Mouse (Mus musculus): ENCODE measurements around the gene Gpr87. TPM values are rescaled to one million over a fixed set of nuclear protein-coding genes. Genes with fewer than 3 reads are reported as not detected.
"Not testable (repeated sequence)": the region's sequence is repeated elsewhere in the genome, so short reads cannot be mapped to it uniquely, and the experiment has no call there.

The Gpr87 gene
- polyA plus RNA-seq, 2 experiments from 2014 or later, result not detected

DNA sequence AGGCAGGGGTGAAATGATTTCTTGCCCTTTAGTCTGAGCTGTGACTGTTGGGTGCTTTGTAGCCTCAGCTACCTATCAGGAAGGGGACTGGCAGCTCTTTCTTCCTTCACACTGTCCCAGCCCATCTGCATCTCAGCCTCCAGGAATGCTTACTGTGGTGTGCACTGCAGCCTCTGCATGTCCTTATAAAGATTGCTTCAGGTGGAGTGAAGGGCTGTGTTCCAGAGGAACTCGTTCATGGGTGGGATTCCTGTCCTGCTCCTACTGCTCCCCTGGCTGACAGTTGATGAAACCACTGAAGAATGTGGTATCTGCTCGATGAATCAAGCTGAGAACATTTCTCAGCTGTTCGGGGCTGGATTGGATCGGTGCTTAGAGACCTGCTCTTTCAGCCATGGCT lies 7.6 kb downstream of the Gpr87 start:
- no peak for ATAC-seq

DNA sequence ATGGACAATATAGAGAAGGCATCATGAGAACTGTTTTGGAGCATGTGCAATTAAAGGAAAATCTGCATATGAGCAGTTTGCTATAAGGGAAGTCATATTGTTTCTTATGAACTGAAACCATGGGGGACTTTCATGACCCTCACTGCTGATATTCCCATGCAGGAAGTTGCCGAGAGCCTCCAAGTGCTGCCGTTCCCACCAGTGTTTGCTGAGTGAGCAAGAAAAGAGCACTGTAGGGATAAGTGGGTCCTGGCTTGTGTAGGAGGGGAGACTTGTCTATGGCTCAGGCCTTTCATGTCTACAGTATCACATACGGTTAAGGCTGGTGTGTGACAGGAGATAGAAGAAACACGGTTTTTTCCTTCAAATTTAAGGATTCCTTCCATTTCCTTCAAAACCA lies 9.2 kb downstream of the Gpr87 start:
- no peak for ATAC-seq

DNA sequence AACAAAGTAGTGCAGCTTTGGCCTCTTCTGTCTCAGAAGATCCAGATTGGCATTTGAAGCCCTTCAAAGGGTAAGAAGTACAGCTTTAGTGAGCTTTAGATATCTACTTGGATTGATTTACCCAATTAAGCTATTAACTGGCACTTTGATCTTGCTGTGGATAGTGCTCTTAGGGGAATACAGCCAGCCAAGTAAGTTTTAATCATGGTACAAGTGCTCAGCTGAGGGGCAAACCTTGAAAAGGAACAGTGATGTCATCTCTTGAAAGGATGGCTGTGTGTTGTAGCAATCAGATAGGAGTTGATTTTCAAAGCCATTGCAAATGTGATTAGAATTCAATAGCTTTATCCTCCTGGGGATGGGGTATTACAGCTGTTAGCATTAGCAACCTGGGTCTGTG lies 12.8 kb downstream of the Gpr87 start:
- no peak for ATAC-seq

DNA sequence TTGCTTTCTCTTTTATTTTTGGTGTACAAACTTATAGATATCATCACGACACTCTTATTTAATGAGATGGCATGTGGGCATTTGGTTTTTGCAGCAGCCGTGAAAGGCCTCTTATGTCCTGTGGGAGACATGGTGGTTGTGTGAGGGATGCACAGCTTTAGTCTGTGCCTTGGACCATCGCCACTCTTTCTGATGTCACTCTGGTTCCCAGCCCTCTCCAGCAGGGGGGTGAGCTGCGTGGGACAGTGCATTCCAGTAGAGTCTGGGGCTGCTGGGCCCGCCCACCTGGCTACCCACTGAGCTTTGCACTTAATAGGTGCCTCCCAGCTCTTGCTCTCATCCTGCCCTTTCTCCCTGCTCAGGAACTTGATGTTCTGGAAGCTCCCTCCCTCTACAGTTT lies 13.8 kb downstream of the Gpr87 start:
- no peak for ATAC-seq

DNA sequence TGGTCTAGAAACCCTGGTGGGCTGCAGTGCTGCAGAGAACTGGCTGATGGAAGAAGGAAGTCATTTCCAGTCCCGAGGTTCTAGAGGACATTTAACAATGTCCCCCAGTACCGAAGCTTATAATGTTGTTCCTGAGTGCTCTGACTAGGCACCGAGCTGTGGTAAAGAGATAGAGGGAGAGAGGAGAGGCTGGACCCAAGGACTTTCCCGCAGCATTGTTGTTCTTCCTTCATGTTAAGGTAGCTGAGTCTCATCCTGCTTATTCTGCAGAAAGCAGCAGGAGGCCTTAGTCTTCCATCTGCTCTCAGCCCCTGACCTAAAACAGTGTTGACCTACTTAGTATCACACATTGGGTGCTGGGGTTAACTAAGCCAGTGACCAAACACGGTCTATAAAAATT lies 18.0 kb downstream of the Gpr87 start:
- ATAC-seq, result no peak

DNA sequence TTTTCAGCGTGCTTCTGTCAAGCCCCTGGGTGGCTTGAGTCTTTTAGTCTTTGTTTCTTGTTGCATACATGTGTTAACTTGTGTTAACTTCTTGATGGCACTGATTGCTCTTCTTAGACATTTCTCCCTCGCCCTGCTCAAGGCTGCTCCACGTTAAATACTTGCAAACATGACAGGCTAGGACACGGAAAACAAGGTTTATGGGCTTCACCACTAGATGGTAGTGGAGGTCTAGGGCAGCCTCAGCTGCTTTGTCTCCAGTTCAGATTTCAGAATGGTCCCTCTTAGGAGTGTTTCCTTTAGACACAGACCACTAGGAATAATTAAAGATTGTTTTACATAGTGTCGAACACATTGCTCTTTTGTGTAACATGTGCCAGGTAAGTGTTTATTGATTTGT lies 19.7 kb downstream of the Gpr87 start:
- no peak for ATAC-seq

DNA sequence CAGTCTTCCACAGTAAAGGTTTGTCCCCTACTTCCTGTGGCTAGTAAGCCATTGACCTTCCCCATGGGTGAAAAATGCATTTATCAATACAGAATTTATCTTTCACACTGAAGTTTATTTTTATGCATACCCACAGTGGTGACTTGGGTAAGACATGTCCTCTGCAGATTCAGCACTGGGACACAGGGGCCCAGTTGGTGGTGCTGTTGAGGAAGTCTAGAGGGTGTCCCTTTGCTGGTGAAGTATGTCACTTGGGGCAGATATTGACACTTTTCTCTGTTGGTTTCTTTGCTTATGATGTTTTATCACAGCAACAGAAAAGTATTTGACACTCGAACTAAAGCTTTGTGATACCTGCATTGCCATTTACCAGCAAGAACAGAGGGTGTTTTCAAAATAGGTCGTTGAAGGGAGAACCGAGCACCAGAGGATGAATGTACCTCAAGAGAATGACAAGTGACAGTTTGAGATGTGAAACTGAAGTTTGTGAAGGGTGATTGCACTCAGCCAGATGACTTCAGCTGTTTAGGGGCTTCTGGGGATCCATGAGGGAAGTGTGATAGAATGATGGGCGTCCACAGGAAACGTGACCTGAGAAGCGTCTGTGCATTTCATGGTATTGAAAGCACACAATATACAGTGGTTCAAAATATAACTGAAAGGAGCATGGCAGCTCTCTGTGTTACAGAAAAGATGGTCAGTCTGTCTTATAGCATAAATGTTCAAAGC lies 20.3 kb downstream of the Gpr87 start:
- no peak for ATAC-seq

DNA sequence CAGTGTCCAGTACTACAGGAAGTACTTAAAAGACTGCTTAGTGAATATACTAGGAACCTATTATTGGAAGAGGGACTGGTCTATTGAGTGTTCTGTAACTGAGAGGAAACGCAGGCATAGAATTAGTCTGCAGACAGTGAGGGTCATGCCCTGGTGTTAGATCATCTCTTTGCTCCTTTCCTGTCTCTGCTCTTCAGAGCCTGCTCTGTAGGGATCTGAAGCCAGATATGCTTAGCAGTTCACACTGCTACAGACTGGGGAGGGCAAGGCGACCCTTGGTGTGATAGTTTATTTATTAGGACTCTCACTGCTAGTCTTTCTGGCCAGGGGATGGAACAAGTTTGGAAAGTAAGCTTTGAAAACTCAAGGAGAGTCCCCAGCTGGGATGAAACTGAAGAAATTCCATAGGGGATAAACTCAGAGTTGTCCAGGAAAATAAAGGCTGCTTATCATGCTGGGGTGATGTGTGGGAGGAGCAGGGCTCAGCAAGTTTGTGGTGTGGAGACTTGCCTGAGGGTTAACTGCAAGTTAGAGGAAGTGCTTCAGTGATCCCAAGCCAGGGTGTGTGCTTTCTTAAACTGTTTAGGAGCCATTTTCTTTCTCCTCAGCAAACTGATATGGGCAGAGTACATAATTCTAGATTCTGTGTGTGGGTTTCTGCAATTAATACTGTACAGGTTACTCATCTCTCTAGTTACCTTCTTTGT lies 24.8 kb downstream of the Gpr87 start:
- no peak for ATAC-seq

DNA sequence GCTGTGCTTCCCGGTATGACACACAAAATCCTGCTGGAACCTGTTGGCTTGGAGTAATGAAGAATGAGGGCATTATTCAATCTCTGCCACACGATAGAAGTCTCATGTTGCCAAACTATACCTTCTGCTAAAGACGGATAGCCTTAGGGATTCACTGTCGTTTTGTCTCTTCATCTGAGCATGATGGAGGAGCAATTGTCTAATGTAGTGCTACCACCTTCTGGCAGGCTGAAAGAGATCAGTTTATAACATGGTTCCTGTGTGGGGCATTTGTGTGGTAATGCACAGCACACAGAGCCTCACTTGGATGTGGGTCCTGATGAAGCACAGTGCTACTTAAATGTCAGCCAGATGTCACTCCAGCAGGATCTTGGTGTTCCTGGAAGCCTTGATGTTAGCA lies 25.7 kb downstream of the Gpr87 start:
- no peak for ATAC-seq

DNA sequence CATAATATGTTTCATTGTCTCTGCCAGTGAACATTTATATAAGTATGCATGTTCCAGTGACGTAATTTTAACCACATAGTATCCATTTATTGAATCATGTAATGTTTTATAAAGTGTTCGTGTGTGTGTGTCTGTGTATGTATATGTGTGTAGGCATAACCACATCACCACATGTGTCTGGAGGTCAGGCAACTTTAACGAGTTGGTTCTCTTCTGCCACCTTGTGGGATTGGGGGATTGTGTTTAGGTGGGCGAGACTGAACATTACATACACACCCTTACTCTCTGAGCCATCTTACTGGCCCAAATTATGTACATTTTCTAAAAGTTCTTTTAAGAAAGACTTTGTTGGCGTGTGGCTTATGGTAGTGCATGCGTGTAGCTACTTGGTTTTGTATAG lies 26.4 kb downstream of the Gpr87 start:
- ATAC-seq, result no peak

DNA sequence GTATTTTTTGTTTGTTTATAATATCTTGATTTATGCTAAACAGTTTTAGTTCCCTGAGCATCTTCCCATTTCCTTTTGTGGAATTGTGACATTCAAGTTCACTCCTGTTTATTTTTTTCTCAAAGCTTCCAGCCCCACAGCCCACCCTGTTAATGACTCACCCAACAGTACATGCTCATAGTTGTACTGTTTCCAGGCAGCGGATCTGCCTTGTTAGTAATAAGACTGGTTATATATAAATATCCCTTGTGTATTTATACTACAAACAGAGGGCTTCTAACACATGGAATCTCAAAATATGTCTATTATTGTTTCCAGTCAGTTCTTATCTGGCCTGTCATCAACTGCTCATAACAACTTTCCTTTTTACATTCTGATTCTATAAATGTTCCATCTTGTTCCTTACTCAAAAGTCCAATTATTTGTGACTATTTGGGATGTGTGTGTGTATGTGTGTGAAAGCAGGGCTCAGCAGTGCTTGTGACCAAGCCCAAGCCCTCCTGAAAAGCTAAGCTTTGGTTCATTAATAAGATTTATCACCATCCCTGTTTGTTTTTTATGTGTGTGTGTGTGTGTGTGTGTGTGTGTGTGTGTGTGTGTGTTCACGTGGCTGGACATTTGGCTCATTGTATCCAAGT lies 27.4 kb downstream of the Gpr87 start:
- no peak for ATAC-seq

DNA sequence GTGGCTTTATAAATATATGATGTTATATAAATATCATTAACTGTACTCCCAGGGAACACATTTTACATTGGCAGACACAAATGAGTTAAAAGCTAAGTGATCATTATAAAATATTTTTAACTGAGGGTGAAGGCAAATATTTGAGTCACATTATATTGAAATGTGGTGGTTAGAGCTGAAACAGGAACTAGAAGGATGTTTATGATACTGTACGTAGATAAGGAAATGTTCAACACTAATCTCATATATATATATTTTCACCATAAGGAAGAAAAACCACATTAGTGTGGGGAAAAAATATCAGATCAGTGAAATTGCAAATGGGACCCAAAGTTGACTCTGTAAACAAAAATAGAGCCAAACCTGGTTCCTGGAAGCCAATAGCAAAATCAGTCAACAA lies 34.4 kb downstream of the Gpr87 start:
- no peak for ATAC-seq

DNA sequence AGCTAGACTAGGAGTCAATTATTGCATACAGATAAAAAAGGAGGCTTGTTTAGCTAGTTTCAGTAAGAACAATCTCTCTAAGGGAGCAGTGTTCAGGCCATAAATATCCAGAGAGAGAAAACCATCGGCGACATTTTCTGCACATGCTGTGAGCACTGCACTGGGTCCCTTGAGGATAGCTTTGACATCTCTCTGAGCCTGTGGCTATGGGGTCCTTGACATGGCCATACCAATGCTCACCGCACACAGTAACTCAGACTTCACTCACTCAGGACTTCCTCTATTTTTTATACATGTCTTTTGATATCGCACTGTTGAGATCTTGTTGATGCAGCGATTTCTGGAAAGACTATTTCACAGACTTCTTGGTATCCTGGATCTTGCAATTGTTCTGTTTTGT lies 37.9 kb downstream of the Gpr87 start:
- no peak for ATAC-seq

DNA sequence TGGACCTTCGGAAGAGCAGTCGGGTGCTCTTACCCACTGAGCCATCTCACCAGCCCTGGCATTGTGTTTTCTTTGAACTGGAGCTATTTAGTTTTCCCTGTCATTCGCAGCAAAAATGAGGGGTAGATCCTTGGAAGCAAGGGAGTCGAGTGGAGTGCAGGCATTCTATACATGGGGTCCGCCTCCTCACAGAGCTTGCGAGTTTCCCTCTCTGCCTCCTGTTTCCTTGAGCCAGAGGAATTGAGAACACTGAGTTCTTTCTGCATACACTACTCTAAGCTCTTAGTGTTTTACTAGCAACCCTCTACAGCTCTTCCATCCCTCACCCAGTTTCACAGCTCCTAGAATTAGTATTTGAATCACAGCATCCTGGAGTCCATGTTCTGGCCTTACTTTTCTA lies 39.5 kb downstream of the Gpr87 start:
- no peak for ATAC-seq

DNA sequence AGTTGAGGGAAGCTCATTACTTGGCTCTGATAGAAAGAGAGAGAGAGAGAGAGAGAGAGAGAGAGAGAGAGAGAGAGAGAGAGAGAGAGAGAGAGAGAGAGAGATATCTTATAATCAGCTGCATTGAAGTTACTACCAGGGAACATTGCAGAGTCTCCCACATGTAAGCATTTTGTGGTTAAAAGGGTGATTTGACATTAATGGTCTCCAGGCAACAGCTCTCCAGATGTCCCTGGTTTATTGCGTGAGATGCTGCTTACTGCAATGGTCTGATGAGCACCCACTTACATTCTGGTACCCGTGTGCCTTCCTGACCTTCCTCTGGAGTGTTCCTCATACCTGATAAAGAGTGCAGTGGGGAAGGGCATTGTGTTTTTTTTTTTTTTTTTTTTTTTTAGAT lies 40.0 kb downstream of the Gpr87 start:
- no peak for ATAC-seq

DNA sequence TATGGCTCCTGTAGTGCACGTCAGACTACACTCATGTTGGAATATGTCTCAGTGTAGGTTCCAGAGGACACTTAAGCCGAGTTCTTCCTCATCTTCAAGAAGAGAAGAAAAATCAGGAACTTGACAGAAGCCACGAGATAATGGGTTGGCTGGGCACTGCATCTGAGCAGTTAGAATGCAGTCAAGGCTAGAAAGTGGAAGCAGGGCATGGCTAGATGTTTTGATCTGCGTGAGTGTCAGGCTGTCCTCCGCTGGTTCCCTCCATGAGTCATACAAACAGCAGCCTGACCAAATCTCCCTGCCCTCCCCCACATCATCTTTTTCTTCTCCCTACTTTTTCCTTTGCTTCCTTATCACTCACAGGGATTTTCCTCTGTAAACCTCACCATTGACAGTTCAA lies 41.5 kb downstream of the Gpr87 start, which contains the start of gene P2ry14:
Gene P2ry14, minus strand, starts transcription at position 195 of the 400 bp plus-strand sequence.
- ATAC-seq, result no peak

DNA sequence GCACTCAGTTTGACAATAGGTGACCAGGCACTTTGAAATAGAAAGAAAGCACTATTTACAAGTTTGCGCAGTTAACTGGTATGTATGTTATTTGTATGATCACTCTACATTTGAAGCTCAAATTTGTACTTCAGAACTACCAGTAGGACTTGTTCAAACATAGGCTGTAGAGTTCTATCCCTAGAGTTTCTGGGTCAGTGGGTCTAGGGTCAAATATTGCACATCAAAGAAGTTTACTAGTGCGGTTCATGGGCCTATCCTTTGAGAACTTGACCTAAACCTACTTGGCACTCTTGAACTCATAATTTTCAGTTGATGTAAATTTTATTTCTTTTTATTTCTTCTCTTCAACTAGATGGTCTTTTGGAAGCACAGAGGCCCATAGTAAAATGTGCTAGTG lies 44.3 kb downstream of the Gpr87 start:
- no peak for ATAC-seq

DNA sequence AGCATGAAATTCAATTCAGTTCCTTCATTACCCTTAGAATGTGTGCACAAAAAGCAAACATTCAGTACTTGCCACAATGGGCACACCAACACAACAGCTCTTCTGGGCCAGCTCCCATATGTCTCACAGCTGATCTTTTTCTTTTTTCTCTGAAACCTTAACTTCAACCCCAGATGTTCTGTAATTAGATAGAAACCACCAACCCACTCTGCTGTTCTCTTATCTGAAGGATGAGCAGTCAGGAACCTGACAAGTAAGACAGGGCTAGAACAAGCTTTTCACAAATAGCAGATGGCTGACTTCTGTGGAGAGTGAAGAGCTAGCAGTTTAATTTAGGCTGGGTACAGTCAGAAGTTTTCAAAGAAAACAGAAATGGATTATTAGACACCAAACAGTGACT lies 45.3 kb downstream of the Gpr87 start:
- no peak for ATAC-seq

DNA sequence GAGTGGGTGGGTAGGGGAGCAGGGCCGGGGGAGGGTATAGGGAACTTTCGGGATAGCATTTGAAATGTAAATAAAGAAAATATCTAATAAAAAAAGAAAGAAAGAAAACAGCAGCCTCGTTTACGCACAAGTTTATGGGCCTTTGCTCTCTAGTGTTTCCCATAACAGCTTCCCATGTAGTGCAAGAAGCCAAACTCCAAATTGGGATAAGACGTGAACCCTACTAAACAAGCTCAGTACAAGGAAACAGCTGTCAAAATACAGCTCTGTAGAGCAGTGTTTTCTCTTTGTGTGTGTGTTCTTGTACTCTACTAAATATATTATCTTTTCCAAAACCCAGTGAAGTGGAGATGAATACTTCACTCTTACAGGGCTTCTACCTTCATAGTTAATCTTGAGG lies 49.7 kb downstream of the Gpr87 start:
- ATAC-seq, result no peak

DNA sequence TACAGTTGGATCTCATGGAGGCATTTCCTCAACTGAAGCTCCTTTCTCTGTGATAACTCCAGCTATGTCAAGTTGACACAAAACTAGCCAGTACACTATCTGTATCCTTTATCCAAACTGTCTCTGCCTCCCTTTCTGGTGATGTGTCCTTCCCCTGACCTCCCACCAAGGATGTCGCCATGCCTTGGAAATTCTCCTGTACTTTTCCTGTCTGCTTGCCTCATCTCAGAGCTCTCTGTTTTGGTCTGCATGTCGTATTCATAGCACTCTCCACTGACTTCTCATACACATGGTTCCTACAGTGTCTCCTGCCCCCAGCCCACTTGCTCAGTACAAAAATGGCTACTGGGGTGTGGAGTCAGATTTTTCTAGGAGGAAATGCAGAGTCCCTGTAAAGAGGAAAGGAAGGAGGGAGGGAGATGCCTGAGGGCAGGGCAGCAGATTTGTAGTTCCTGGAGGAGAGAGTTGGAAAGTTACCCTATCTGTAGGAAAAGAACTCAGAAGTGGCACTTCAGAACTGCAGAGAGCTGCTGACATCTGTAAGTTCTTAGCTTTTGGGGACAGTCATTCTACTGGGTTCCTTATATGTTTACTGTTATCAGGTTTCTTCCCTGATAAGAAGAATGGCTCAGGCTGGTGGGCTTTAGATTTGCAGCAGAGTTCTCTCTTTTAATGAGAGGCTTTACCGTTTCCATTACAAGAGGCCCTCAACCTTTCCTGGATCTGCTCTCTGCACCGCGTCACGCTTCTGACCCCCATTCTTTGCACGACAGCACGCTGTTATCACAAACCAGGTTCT lies 53.2 kb downstream of the Gpr87 start:
- ATAC-seq, result no peak

DNA sequence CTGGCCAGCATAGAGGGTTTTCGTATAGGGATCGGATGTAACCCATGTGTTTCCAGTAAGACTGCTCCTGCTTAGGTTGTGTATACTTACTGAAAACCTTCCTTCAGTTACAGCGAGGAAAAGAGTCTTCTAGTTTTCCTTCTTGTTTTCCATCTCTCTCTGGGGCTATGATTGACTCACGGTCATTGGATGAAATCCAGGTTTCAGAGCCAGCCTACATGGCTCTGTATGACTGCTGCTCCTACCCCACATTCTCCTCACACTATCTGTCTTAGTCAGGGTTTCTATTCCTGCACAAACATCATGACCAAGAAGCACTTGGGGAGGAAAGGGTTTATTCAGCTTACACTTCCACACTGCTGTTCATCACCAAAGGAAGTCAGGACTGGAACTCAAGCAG lies 54.0 kb downstream of the Gpr87 start:
- not testable (repeated sequence) for ATAC-seq

DNA sequence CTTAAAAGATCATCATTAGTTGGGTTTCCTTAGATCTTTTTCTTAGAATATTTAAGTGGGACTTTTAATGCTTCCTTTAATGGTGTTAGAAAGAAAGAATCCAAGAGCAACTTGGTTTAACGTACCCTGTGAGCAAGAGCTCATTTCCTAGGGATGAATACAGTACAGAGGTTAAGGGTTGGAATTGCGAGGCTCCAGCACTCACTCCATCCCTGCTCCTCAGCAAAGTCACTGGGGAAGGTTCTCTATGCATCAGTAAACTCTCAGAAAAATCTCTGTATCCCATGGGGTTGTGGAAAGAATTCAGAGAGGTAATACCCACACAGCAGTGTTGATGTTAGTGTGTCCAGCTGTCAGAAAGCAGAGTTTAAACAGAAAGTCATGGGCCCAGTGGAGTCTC lies 54.8 kb downstream of the Gpr87 start:
- no peak for ATAC-seq

DNA sequence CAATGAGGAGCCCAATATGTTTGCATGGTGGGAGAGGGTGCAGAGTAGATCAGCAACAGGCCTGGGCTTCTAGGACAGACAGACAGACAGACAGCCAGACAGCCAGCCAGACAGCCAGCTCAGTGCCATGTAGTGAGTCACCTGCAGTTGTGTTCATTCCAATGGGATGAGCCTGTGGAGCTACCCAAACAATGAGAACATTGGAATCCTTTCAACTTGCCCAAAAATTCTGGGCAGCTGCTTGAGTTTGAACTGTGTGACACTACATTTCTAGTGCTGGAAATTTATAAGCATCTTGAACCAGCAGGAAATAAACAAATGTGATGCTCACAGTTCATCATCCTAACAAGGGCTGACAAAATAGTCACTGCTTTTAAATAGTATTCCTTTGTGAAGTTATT lies 55.3 kb downstream of the Gpr87 start:
- no peak for ATAC-seq
